Mouse (Mus musculus) MEL (cell line): ENCODE data around the gene Ptpn1. TPM values are rescaled to one million over a fixed set of nuclear protein-coding genes. Genes with fewer than 3 reads are reported as not detected.

Experiments used
- DNase-seq: peaks from one replicate; pipeline ENCODE4 v3.0.0; 2011; ENCODE audit warnings: low read depth, low spot score
- H3K27ac ChIP-seq: 2 replicates; pipeline ENCODE4 v1.5.1; 2012; ENCODE audit warnings: low read depth, mild to moderate bottlenecking, control low read depth, low read length, moderate library complexity; ENCODE audit not compliant: control insufficient read depth
- H3K27me3 ChIP-seq, 2 experiments: fragments of 150-350 bp in 1 of 2; sonication (generic) in 1 of 2; 2 replicates each; pipeline ENCODE4 v1.6.1; 2012; ENCODE audit warnings: low read length in 2 of 2, mild to moderate bottlenecking in 2 of 2, improper control_type of control experiment in 1 of 2, moderate library complexity in 1 of 2; ENCODE audit not compliant: insufficient read depth in 2 of 2, control insufficient read depth in 1 of 2
- H3K36me3 ChIP-seq, 2 experiments: 2 replicates each; pipeline ENCODE4 v1.6.1; 2012 to 2014; ENCODE audit warnings: low read length in 2 of 2, improper control_type of control experiment in 1 of 2, inconsistent platforms in 1 of 2, mild to moderate bottlenecking in 1 of 2; ENCODE audit not compliant: insufficient read depth in 2 of 2, control insufficient read depth in 1 of 2
- H3K4me1 ChIP-seq, 2 experiments: fragments of 150-350 bp in 1 of 2; sonication (generic) in 1 of 2; 2 replicates each; pipeline ENCODE4 v1.6.1; 2012; ENCODE audit warnings: low read length in 2 of 2, improper control_type of control experiment in 1 of 2, mild to moderate bottlenecking in 1 of 2; ENCODE audit not compliant: insufficient read depth in 2 of 2, control insufficient read depth in 1 of 2
- H3K4me3 ChIP-seq, 2 experiments: fragments of 150-350 bp in 1 of 2; sonication (generic) in 1 of 2; 2 replicates each; pipeline ENCODE4 v1.5.1; 2012; ENCODE audit warnings: low read depth in 2 of 2, low read length in 2 of 2, mild to moderate bottlenecking in 2 of 2, moderate library complexity in 2 of 2, control low read depth in 1 of 2, improper control_type of control experiment in 1 of 2; ENCODE audit not compliant: control insufficient read depth in 1 of 2, insufficient read depth in 1 of 2
- H3K79me2 ChIP-seq: 2 replicates; pipeline ENCODE4 v1.6.1; 2012; ENCODE audit warnings: mild to moderate bottlenecking, low read length, moderate library complexity; ENCODE audit not compliant: control insufficient read depth, poor library complexity, insufficient read depth
- H3K9ac ChIP-seq: 2 replicates; pipeline ENCODE4 v1.6.1; 2012; ENCODE audit warnings: low read depth, mild to moderate bottlenecking, control low read depth, low read length, moderate library complexity; ENCODE audit not compliant: control insufficient read depth, poor library complexity, severe bottlenecking
- H3K9me3 ChIP-seq: fragments of 150-350 bp; sonication (generic); replicated peaks from 2 replicates; pipeline ENCODE4 v1.6.1; 2012; ENCODE audit warnings: mild to moderate bottlenecking, low read length, improper control_type of control experiment, moderate library complexity; ENCODE audit not compliant: insufficient read depth
- CHD1 ChIP-seq: IDR thresholded peaks from 2 replicates; pipeline ENCODE4 v1.6.1; 2012; ENCODE audit warnings: low read depth, mild to moderate bottlenecking, inconsistent platforms, low read length, improper control_type of control experiment
- CHD2 ChIP-seq: IDR thresholded peaks from 2 replicates; pipeline ENCODE4 v1.6.1; 2011; ENCODE audit warnings: low read length, improper control_type of control experiment
- CTCF ChIP-seq, 3 experiments: IDR thresholded peaks in 2 of 3; conservative IDR thresholded peaks in 1 of 3; 2 replicates each; pipeline ENCODE4 v1.5.1; 2011 to 2012; ENCODE audit warnings: low read length in 3 of 3, low read depth in 2 of 3, mild to moderate bottlenecking in 2 of 3, improper control_type of control experiment in 1 of 3, inconsistent platforms in 1 of 3, mixed read lengths in 1 of 3, moderate library complexity in 1 of 3; ENCODE audit not compliant: control insufficient read depth in 1 of 3, insufficient read depth in 1 of 3, poor library complexity in 1 of 3, severe bottlenecking in 1 of 3
- KAT2A ChIP-seq: conservative IDR thresholded peaks from 2 replicates; pipeline ENCODE4 v1.6.1; 2012; ENCODE audit warnings: low read depth, low read length, improper control_type of control experiment, inconsistent platforms
- MAZ ChIP-seq: IDR thresholded peaks from 2 replicates; pipeline ENCODE4 v1.6.1; 2012; ENCODE audit warnings: low read depth, mild to moderate bottlenecking, inconsistent platforms, low read length, improper control_type of control experiment
- MEF2A ChIP-seq: IDR thresholded peaks from 2 replicates; pipeline ENCODE4 v1.6.1; 2014; ENCODE audit warnings: low read depth, mild to moderate bottlenecking, inconsistent platforms, low read length, improper control_type of control experiment; ENCODE audit not compliant: poor library complexity, insufficient replicate concordance, severe bottlenecking; ENCODE audit errors: extremely low read depth
- MYB ChIP-seq: IDR thresholded peaks from 2 replicates; pipeline ENCODE4 v1.6.1; 2011; ENCODE audit warnings: mild to moderate bottlenecking, low read depth, low read length, improper control_type of control experiment
- POLR2AphosphoS2 ChIP-seq: IDR thresholded peaks from 2 replicates; pipeline ENCODE4 v1.6.1; 2011; ENCODE audit warnings: low read length, improper control_type of control experiment
- RAD21 ChIP-seq: IDR thresholded peaks from 2 replicates; pipeline ENCODE4 v1.6.1; 2011; ENCODE audit warnings: mild to moderate bottlenecking, low read depth, low read length, improper control_type of control experiment
- RCOR1 ChIP-seq: IDR thresholded peaks from 2 replicates; pipeline ENCODE4 v1.6.1; 2012; ENCODE audit warnings: low read depth, mild to moderate bottlenecking, inconsistent platforms, low read length, improper control_type of control experiment
- TBP ChIP-seq: IDR thresholded peaks from 2 replicates; pipeline ENCODE4 v1.8.0; 2011; ENCODE audit warnings: low read depth, low read length, improper control_type of control experiment
- UBTF ChIP-seq: IDR thresholded peaks from 2 replicates; pipeline ENCODE4 v1.6.1; 2012; ENCODE audit warnings: low read depth, mild to moderate bottlenecking, inconsistent platforms, low read length, improper control_type of control experiment, moderate library complexity, borderline replicate concordance; ENCODE audit not compliant: insufficient read depth
- USF2 ChIP-seq, 2 experiments: IDR thresholded peaks; 2 replicates each; pipeline ENCODE4 v1.6.1; 2011 to 2012; ENCODE audit warnings: improper control_type of control experiment in 2 of 2, low read length in 2 of 2, borderline replicate concordance in 1 of 2, inconsistent platforms in 1 of 2, low read depth in 1 of 2, mild to moderate bottlenecking in 1 of 2; ENCODE audit not compliant: insufficient read depth in 1 of 2
- ZKSCAN1 ChIP-seq: IDR thresholded peaks from 2 replicates; pipeline ENCODE4 v1.6.1; 2012; ENCODE audit warnings: low read depth, mild to moderate bottlenecking, inconsistent platforms, low read length, improper control_type of control experiment, moderate library complexity
- ZNF384 ChIP-seq: IDR thresholded peaks from 2 replicates; pipeline ENCODE4 v1.6.1; 2012; ENCODE audit warnings: low read depth, mild to moderate bottlenecking, inconsistent platforms, low read length, improper control_type of control experiment
- polyA plus RNA-seq, 2 experiments: library from polyadenylated mRNA; stranded (reverse) in 1 of 2; unstranded in 1 of 2; fragments of >175 nt in 1 of 2; fragments of >200 nt in 1 of 2; gene quantifications; 2 replicates each; pipeline versions ENCODE4 v1.2.1 to v1.2.4; 2012; ENCODE audit warnings: low replicate concordance in 2 of 2, low read depth in 1 of 2; ENCODE audit not compliant: insufficient read length in 2 of 2, insufficient read depth in 1 of 2, missing spikeins in 1 of 2
- total RNA-seq: library from RNA; depleted of rRNA; stranded (reverse); fragments of 300-350 nt; gene quantifications from 2 replicates; pipeline ENCODE4 v1.2.3, GENCODE M21; 2012

Gene Ptpn1
- total and polyA plus RNA-seq, 3 experiments, result 55.3 to 62.9 TPM; not detected in 1

DNA sequence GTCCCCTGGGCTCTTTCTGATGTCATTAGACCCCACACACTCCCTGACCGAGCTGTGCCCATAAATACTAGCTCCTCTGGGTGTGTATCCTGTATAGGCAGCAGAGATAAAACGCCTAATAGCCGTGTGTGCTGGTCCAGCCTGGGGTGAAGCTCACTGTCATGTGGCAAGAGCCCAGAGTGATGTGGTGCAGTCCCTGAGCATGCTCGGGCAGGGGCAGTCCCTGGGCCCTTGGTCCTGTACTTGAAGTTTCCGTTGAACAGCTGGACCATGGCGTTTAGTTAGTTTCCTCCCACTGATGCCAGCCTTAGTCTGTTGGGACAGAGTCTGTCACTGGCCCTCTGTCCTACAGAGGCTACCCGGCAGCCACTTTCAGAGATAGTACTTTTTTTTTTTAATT lies 23.1 kb downstream of the Ptpn1 start:
- DNase-seq, result no peak
- Histone ChIP-seq H3K9me3 (no peaks in the 10 kb centered on the region), H3K27ac (no peak overlapping the region), H3K27me3 (no peaks in the 10 kb centered on the region), H3K9ac (no peak overlapping the region), H3K36me3 (peaks cover 0 to 2% of the 10 kb centered on the region in 2 experiments; a peak in 2 of 4 replicates), H3K4me3 (no peak overlapping the region), H3K4me1 (peaks cover 3 to 7% of the 10 kb centered on the region in 2 experiments; a peak in 2 of 4 replicates), H3K79me2 (peaks cover 7% of the 10 kb centered on the region; the same call in 1 of the 2 replicates)
- TF ChIP-seq TBP, result no peak
- TF ChIP-seq MAZ, result no peak

DNA sequence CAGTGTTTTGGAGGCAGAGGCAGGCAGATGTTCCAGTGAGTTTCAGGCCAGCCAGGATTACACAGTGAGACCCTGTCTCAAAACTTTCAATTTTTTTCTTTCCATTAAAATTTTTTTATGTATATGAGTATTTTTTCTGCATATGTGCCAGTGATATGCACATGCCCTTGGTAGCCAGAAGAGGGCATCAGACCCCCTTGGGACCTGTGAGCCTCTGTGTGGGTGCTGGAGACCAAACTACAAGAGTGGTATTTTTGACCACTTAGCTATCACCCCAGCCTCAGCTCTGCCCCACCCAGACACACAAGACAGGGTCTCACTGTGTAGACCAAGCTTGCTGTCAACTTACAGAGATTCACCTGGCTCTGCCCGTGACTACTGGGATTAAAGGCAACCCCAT lies 25.7 kb downstream of the Ptpn1 start:
- TF ChIP-seq CHD1, result no peak
- peak; percentile 39 to 55 (median 45) for TF ChIP-seq CTCF (IDR thresholded peaks at IDR 0.05 in 2 of 3, conservative IDR thresholded peaks at IDR 0.05 in 1 of 3; ENCODE audit: control insufficient read depth in 1 of 3, insufficient read depth in 1 of 3, low read depth in 2 of 3, low read length in 3 of 3, poor library complexity in 1 of 3, severe bottlenecking in 1 of 3)
- TF ChIP-seq MEF2A, result no peak
- TF ChIP-seq RAD21, result peak; percentile 15; the same call in 1 of the 2 replicates
- 0 out of 2 replicates have a peak, but pooled peaks have one; percentile 21 for TF ChIP-seq ZNF384
- Histone ChIP-seq H3K4me1 (peaks cover 4 to 7% of the 10 kb centered on the region in 2 experiments; a peak in 2 of 4 replicates), H3K79me2 (peaks cover 7% of the 10 kb centered on the region; the same call in 1 of the 2 replicates), H3K27me3 (no peaks in the 10 kb centered on the region), H3K9ac (no peak overlapping the region), H3K27ac (no peak overlapping the region), H3K9me3 (no peaks in the 10 kb centered on the region), H3K36me3 (peaks cover 0 to 2% of the 10 kb centered on the region in 2 experiments; a peak in 3 of 4 replicates), H3K4me3 (no peak overlapping the region)
- peak; percentile 37 for DNase-seq

DNA sequence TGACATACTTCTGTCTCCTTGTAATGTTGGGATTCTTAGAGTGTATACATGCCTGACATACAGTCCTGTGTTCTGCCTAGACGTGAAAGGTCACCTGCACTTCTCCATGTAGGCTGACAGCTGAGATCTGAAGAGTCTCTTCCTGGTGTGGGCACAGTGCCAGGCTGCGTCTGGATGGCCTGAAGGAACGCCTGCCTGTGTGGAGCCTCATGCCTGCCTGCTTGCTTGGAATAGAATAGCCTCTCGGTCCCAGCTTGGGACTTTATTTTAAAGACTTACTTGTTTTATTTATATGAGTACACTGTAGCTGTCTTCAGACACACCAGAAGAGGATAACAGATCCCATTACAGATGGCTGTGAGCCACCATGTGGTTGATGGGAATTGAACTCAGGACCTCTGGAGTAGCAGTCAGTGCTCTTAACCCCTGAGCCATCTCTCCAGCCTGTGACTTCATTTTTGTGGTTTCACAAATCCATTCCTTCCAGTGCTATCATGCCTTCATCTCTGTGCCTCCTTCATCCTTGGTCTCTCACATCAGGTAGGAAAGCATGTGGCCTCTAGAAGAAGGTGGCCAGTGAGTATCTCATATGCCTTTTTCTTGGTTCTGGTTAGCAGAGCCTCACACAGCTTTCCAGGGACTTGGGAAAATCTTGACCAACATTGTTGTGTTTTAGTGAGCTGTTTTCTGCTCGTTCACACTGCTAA lies 26.4 kb downstream of the Ptpn1 start:
- peaks cover 0 to 2% of the 10 kb centered on the region in 2 experiments; a peak in 3 of 4 replicates for H3K36me3 ChIP-seq

More for the DNA sequence above, 26.4 kb downstream of the Ptpn1 start:
- TF ChIP-seq RCOR1 (no peak), POLR2AphosphoS2 (no peak), CHD2 (no peak), USF2 (IDR thresholded peaks at IDR 0.05; ENCODE audit: borderline replicate concordance in 1 of 2, insufficient read depth in 1 of 2, low read depth in 1 of 2, low read length in 2 of 2) (no peak), UBTF (no peak), MYB (no peak), KAT2A (no peak), ZKSCAN1 (no peak)
- no peak for DNase-seq
- no peaks in the 10 kb centered on the region for H3K9me3 ChIP-seq
- H3K27me3 ChIP-seq, result no peaks in the 10 kb centered on the region
- H3K9ac ChIP-seq, result no peak overlapping the region
- peaks cover 4 to 7% of the 10 kb centered on the region in 2 experiments; a peak in 2 of 4 replicates for H3K4me1 ChIP-seq
- no peak overlapping the region for H3K4me3 ChIP-seq
- H3K27ac ChIP-seq, result no peak overlapping the region
- H3K79me2 ChIP-seq, result 0 out of 2 replicates have a peak, but pooled peaks cover 5% of the 10 kb centered on the region
